Mouse (Mus musculus) sigmoid colon, adult 10 weeks (tissue): ENCODE results near the gene Hmgb1. TPM values are rescaled to one million over a fixed set of nuclear protein-coding genes. Genes with fewer than 3 reads are reported as not detected.

Experiments used
- polyA plus RNA-seq: library from polyadenylated mRNA; stranded (reverse); fragments of 350-450 nt; fragmentation: Illumina TruSeq; extraction: RNeasy Lipid Tissue Mini Kit (QIAGEN cat#74804); gene quantifications from one replicate; pipeline ENCODE4 v1.2.3, GENCODE M21; 2014; ENCODE audit warnings: low read depth, low replicate concordance

Gene Hmgb1
- polyA plus RNA-seq: 784 TPM

GRCm38 (mm10) chr5:149184104-149184843 lies at the start of gene Hmgb1, which contains the start of gene Uspl1:
Hmgb1 (minus strand) TSS chr5:149184489.
Uspl1 (plus strand) TSS chr5:149184350.

Other genes with a start within 250 kb of the Hmgb1 start
- gene Gm42791, start 189.3 kb downstream of the Hmgb1 start, polyA plus RNA-seq: not detected
- gene Uspl1, start 139 bp downstream of the Hmgb1 start, polyA plus RNA-seq: 23.8 TPM
- 1.9 TPM for gene Alox5ap, start 80.3 kb upstream of the Hmgb1 start, polyA plus RNA-seq
- gene Medag, start 227.3 kb upstream of the Hmgb1 start, polyA plus RNA-seq: 13.0 TPM